Mouse (Mus musculus): Measurements from ENCODE around the gene Tank. TPM values are rescaled to one million over a fixed set of nuclear protein-coding genes. Genes with fewer than 3 reads are reported as not detected.

Tank gene
- polyA plus RNA-seq, 1 experiment from 2014 or later = 28.0 TPM

GRCm38 (mm10) chr2:61662833-61663232 is 84.4 kb downstream of the Tank start:
- no peaks in the 10 kb centered on the region for H3K9me3 ChIP-seq (replicated peaks)
- H3K4me1 ChIP-seq = no peaks in the 10 kb centered on the region
- ATAC-seq = no peak
- no peak overlapping the region for H3K4me3 ChIP-seq
- no peak overlapping the region for H3K27ac ChIP-seq
- H3K9ac ChIP-seq = no peak overlapping the region
- WGBS (ENCODE audit: insufficient replicate concordance) = 63% methylated on average over 10 of the region's 10 CpGs
- H3K36me3 ChIP-seq = no peaks in the 10 kb centered on the region
- H3K4me2 ChIP-seq = no peak overlapping the region
- peaks cover 9% of the 10 kb centered on the region for H3K27me3 ChIP-seq (replicated peaks)

- Histone ChIP-seq H3K27ac (no peak overlapping the region), H3K4me2 (no peak overlapping the region), H3K27me3 (replicated peaks) (peaks cover 5% of the 10 kb centered on the region), H3K36me3 (no peaks in the 10 kb centered on the region), H3K9me3 (replicated peaks) (no peaks in the 10 kb centered on the region), H3K4me1 (no peaks in the 10 kb centered on the region), H3K9ac (no peak overlapping the region), H3K4me3 (no peak overlapping the region)
- WGBS (ENCODE audit: insufficient replicate concordance) = 69% methylated on average over 10 of the region's 10 CpGs
- ATAC-seq = no peak
Measured at GRCm38 (mm10) chr2:61663573-61664241, 85.3 kb downstream of the Tank start.

- ATAC-seq = no peak
- WGBS (ENCODE audit: insufficient replicate concordance) = 75% methylated on average over 7 of the region's 7 CpGs
- Histone ChIP-seq H3K9me3 (replicated peaks) (no peaks in the 10 kb centered on the region), H3K4me1 (no peaks in the 10 kb centered on the region), H3K4me2 (no peak overlapping the region), H3K4me3 (no peak overlapping the region), H3K36me3 (no peaks in the 10 kb centered on the region), H3K9ac (no peak overlapping the region), H3K27ac (no peak overlapping the region), H3K27me3 (replicated peaks) (peaks cover 6% of the 10 kb centered on the region; the same call in 1 of the 2 replicates)
Measured at GRCm38 (mm10) chr2:61667420-61667819, 89.0 kb downstream of the Tank start.

GRCm38 (mm10) chr2:61668260-61668659 is 89.9 kb downstream of the Tank start:
- H3K4me3 ChIP-seq = no peak overlapping the region
- no peaks in the 10 kb centered on the region for H3K36me3 ChIP-seq
- H3K4me1 ChIP-seq = no peaks in the 10 kb centered on the region
- no peaks in the 10 kb centered on the region for H3K9me3 ChIP-seq (replicated peaks)
- ATAC-seq = no peak
- 17% methylated on average over 4 of the region's 4 CpGs for WGBS (ENCODE audit: insufficient replicate concordance)
- H3K27ac ChIP-seq = no peak overlapping the region
- peaks cover 6% of the 10 kb centered on the region; the same call in 1 of the 2 replicates for H3K27me3 ChIP-seq (replicated peaks)
- no peak overlapping the region for H3K4me2 ChIP-seq
- no peak overlapping the region for H3K9ac ChIP-seq

- Histone ChIP-seq H3K9ac (no peak overlapping the region), H3K4me3 (no peak overlapping the region), H3K4me2 (no peak overlapping the region), H3K27ac (no peak overlapping the region), H3K4me1 (no peaks in the 10 kb centered on the region), H3K9me3 (replicated peaks) (no peaks in the 10 kb centered on the region), H3K36me3 (no peaks in the 10 kb centered on the region), H3K27me3 (replicated peaks) (0 out of 2 replicates have a peak, but pooled peaks cover 3% of the 10 kb centered on the region)
- WGBS (ENCODE audit: insufficient replicate concordance) = 70% methylated on average over 3 of the region's 3 CpGs
- ATAC-seq = no peak
Measured at GRCm38 (mm10) chr2:61674555-61674954, 96.2 kb downstream of the Tank start.

GRCm38 (mm10) chr2:61681572-61681971 is 103.2 kb downstream of the Tank start:
- whole genome bisulfite sequencing (ENCODE audit: insufficient replicate concordance) = 33% methylated on average over 1 of the region's 1 CpGs
- H3K27me3 ChIP-seq (replicated peaks) = no peaks in the 10 kb centered on the region

GRCm38 (mm10) chr2:61686533-61686932 is 108.1 kb downstream of the Tank start:
- Histone ChIP-seq H3K4me3 (no peak overlapping the region), H3K4me2 (no peak overlapping the region), H3K9ac (no peak overlapping the region), H3K4me1 (no peaks in the 10 kb centered on the region), H3K27ac (no peak overlapping the region), H3K27me3 (replicated peaks) (no peaks in the 10 kb centered on the region), H3K9me3 (replicated peaks) (no peaks in the 10 kb centered on the region), H3K36me3 (no peaks in the 10 kb centered on the region)
- WGBS (ENCODE audit: insufficient replicate concordance) = 45% methylated on average over 1 of the region's 1 CpGs
- no peak for ATAC-seq

More at GRCm38 (mm10) chr2:61681572-61681971, 103.2 kb downstream of the Tank start:
- Histone ChIP-seq H3K9me3 (replicated peaks) (no peaks in the 10 kb centered on the region), H3K4me3 (no peak overlapping the region), H3K4me2 (no peak overlapping the region), H3K36me3 (no peaks in the 10 kb centered on the region), H3K27ac (no peak overlapping the region), H3K4me1 (no peaks in the 10 kb centered on the region), H3K9ac (no peak overlapping the region)
- no peak for ATAC-seq

- Histone ChIP-seq H3K4me3 (no peak overlapping the region), H3K9ac (no peak overlapping the region), H3K27me3 (replicated peaks) (no peaks in the 10 kb centered on the region), H3K4me1 (no peaks in the 10 kb centered on the region), H3K36me3 (no peaks in the 10 kb centered on the region), H3K4me2 (no peak overlapping the region), H3K27ac (no peak overlapping the region), H3K9me3 (replicated peaks) (no peaks in the 10 kb centered on the region)
- no peak for ATAC-seq
- WGBS (ENCODE audit: insufficient replicate concordance) = 59% methylated on average over 3 of the region's 3 CpGs
Measured at GRCm38 (mm10) chr2:61689086-61689485, 110.7 kb downstream of the Tank start.

Other genes with a start within 250 kb of the Tank start
- gene Psmd14, start 133.1 kb downstream of the Tank start, polyA plus RNA-seq (2016; fragmentation: Nextera tagmentation; extraction: Ambion mirVana) = 189 and 193 TPM in 2 replicates
- not detected in 2 replicates for gene Tbr1, start 224.3 kb downstream of the Tank start, polyA plus RNA-seq (2016; fragmentation: Nextera tagmentation; extraction: Ambion mirVana)

Data from liver, embryonic 12.5 days (tissue).